ENCODE assay signal across 12 mouse cellular contexts in the genomic region with DNA sequence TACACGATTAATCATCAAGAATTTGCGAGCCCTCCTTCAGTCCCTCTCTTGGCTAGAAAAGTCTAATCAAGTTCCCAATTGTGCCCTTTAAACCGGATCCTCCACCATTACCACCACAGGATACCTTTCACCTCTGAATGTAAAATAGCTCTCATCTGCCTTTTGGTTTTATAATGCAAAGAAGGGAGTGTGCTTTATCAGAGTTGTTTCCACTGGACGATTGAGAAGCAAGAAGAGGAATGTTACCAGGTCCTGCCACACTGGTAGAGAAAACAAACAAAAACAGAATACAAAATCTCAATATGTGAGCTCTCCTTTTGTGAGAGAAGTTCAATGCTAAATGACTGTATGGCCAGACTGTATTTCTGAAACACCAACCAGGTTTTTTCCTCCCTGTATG.
"Had no signal": no experiment of that assay in that cellular context is flagged by ENCODE, and none has a peak within 500 bp of the region (broad histone marks: within the 10 kb centered on the region; RNA-seq: fewer than 3 reads in every experiment).

No protein-coding gene starts in this region.

- DNase-seq: lung, adult 18-20 months; lung, embryonic 14.5 days; lung, postnatal 10 days; lung, postnatal 4 days; retina, postnatal 1 day; right cerebral cortex, adult 18-20 months; right cerebral cortex, postnatal 25 days; right cerebral cortex, postnatal 4 days; spleen, adult 18-20 months; thymus, adult 18-20 months; thymus, postnatal 14 days; thymus, postnatal 36 days had no signal
